Mouse (Mus musculus) kidney, postnatal 14 days (tissue): ENCODE measurements around the gene Sidt1.
A peak's percentile ranks its signal among the peaks of the same experiment; 100 is the strongest.

Experiments
- DNase-seq: peaks from one replicate; pipeline ENCODE4 v3.0.0; 2022; ENCODE audit warnings: mixed read lengths

Sidt1 gene

DNA sequence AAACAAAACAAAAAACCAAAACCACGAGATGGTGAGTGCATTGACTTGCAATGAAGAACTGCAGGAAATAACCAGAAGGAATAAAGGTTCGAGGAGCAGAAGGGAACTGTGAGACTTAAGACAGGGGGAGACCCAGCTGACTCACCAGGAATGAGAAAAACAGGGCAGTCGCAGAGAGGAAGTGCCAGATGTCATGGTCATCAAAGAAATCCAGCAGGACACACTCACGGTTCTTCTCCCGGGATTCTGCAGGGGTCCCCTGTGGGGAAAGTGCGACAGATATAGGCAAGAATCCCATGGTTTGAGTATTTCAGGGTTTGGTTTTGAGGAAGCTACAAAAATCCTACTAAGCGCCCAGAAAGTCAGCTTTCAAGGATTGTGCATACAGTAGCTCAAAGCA, 89.7 kb downstream of the Sidt1 start:
- DNase-seq = no peak

DNA sequence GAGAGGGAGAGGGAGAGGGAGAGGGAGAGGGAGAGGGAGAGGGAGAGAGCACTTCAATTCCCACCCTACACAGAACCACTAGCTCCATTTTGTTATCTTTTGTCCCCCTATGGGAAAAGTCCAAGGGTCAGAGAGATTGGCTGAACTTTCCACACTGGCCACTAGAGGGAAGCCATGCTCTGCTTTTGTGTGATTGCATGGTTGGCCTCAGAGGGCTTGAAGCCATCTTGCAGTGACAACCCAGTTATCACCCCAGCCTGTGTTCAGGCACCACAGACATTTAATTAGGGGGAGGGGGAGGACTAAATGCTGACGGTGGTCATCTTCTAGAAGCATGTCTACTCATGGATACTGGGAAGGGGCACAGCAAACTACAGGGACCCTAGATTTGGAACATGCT, 90.4 kb downstream of the Sidt1 start:
- DNase-seq = peak; percentile 79

DNA sequence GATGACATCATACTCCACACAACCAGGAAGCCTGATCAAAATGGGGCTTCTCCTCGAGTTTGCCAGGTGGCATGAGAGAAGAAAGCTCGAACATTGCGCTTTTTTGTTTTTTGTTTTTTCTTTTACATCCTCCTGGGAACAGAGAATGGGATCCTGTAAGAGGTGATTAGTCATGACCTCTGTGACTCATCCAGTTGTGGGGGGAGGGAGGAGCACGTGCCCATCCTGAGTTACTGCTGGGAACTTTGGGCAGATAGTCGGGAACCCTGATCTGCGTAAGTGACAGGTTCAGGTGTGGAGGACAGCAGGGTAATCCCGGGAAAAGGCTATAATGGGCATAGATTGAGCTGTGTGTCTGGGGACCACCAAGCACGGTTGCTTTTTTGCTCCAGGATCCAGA, 92.6 kb downstream of the Sidt1 start:
- no peak for DNase-seq

DNA sequence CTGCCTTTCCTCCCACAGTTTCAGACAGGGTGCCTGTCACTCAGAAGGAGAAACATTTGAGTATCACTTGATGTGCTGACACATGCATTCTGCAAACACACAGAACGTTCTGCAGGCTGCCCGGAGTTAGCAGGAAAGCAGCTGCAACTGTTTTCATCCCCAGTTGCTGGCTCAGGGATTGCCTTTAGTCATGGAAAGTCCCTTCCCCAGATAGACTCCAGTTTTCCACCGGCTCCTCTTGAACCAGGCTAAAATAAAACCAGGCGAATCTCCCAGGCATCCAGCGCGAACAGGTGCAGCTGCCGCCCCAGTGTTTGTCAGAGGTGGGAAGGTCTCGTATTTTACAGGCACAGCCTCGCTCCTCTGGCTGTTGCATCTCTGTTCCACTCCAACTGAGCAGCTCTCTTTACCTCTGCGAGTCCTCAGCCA, 94.1 kb downstream of the Sidt1 start:
- no peak for DNase-seq

DNA sequence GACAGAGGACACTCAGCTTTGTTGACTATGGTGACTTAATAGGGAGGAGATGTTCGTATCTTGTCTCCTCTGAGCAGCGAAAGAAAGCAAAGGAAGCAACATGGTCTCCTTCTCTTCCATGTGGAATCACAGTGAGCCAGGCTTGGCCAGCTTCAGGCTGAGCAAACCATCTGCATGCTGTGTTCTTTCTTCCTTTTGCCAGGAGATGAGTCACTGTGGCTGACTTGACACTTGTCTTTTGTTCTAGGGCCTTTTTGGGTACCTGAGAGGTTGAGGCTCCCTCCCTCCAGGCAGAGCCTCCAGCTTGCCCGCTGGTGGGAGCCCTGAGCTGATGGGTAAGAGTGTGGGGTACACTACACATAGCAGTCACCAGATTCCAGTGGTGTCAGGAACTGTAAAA, 95.2 kb downstream of the Sidt1 start:
- no peak for DNase-seq

DNA sequence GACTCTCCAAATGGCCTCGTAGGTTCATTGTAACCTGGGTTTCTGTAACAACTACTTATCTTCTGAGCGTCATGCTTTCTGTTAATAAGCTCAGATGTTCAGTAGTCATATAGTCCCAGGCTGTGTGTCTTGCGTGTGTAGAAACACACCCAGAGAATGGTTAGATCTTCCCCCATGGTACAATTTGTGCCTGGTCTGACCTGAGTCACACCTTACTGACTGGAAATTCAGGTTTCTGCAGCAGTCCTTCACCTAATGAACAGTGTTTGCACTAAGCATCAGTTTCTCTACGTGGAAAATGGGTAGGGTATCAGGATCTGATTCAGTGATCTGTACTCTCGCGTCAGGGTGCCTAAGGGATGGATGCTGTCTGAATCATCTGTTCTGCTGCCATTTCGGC, 100.0 kb downstream of the Sidt1 start:
- no peak for DNase-seq

DNA sequence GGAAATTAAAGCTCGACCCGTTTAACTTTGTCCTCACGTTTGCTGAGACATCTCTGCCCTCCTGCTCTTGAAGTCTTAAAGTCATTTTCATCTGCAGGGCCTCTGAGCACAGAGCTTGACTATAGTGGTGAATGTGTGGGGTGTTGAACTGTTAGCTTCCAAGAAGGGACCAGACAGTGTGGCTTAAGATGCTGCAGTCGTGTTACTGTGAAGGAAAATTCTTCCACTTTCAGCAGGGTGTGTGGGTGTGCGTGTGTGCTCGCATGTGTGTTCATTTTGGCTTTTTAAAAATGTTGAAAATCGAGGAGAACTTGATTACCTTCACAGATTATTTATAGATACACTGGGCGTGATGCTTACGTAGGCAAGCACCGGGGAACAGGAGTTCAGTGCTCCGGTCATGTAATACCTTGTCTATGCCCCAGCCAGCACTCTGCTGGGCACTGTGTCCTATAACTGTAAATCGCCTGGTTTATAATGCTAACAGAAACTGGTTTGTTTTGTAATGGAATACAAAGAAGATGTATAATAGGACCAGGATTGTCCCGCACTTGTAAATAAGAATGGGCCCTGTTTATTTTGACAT, 106.2 kb downstream of the Sidt1 start:
- DNase-seq = no peak

DNA sequence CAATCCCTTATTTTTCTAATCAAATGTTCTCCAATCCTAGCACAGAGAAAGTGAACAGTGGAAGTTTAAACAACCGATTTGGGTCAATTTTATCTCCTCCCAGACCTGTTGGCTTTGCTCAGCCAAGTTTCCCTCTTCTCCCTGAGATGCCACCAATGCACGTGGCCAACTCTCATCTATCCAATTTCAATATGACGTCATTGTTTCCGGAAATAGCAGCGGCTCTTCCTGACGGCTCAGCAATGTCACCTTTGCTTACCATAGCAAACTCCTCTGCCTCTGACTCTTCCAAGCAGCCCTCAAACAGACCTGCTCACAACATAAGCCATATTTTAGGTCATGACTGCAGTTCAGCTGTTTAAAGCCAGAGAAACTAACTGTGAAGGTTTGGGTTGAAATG, 111.5 kb downstream of the Sidt1 start:
- DNase-seq = no peak

DNA sequence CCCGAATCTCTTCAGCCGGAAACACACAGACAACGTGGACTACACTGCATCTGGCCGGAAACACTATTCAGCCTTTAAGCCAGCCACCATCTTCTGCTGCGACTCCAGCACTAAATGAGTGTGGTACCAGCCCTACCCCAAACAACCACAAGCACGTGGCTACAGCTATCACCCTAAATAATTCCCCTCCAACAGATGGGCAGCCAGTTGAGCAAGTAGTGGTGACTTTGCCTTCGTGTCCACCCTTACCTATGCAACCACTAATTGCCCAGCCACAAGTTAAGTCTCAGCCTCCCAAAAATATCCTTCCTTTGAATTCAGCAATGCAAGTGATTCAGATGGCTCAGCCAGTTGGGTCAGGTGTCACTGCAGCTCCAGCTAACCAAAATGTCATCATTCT, 116.6 kb downstream of the Sidt1 start:
- no peak for DNase-seq

DNA sequence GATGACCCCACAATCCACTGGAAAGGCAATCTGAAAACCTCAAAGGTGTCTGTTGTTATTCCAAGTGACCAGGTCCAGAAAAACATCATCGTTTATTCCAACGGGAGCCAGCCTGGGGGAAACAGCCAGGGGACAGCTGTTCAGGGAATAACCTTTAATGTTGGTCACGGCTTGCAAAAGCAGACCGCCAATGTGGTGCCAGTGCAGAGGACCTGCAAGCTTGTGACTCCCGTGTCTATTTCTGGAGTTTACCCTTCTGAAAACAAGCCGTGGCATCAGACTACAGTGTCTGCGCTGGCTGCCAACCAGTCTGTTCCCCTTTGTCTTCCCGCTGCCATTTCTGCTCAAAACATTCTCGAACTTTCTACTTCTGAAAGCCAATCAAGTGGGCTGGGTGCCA, 117.5 kb downstream of the Sidt1 start:
- no peak for DNase-seq

DNA sequence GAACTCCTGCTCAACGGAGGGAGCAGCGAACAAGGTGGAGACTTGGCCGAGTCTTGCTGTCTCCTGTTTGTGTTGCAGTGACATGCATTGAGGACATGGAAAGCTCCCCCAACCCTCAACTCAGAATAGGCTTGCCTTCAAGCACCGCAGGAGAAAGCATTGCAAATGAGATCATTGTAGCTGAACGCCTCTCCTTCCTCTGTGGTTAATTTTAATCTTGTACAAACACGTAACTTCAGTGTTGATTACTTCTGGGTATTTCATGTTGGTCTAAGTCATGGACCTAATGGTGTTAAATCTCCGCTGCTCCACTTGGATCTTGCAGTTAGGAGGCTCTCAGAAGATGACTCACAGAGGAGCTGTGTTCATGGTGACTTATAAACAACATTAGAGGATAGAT, 120.3 kb downstream of the Sidt1 start:
- no peak for DNase-seq

DNA sequence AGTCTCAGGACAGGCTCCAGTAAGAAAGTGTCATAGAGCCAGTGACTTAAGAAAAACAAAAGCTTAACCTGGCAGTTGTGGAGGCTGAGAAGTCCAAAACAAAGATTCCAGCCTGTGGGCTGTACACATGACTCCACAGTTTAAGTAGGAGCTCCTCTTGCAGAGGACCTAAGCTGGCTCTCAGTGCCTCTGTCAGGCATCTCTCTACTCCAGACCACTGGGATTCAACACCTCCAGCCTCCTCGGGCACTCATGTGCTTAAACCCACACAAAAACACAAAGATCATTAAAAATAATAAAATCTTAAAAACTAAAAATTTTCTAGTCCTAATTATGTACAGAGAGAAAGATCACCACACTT, 122.0 kb downstream of the Sidt1 start:
- no peak for DNase-seq

DNA sequence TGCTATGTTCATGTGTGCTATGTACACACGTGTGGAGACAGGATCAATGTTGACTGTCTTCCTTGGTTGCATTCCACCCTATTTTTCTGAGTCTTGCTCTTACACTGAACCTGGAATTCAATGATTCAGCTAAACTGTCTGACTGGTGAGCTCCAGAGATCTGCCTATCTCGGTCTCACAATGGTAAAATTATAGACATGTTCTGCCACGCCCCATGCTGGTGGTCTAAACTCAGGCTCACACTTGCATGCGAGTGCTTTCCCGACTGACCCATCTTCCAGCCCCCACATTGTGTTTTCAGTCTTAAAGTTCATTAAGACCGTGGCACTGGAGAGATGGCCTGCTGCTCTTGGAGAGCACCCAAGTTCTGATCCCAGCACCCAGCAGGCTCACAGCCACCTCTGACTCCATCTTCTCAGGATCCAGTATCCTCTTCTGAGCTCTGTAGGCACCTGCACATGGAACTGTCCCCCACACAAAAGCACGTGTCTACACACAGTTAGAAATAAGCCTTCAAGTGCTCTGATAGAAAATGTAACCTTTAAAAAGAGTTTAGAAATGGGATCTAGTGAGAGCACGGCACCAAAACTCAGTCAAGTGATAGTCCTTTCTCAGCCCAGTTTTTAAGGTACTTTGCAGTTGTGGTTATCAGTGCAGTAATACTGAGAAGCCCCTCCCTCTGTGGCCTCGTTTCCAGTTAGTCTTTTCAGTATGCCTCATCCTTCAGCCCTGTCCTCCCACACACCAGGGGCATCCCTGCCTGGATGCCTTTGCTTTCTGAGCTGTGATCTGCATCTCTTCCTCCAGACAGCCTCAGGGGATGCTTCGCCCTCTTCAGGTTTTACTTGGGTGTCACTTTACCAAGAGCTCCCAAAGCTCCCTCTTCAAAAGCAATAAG, 122.6 kb downstream of the Sidt1 start:
- DNase-seq = no peak

DNA sequence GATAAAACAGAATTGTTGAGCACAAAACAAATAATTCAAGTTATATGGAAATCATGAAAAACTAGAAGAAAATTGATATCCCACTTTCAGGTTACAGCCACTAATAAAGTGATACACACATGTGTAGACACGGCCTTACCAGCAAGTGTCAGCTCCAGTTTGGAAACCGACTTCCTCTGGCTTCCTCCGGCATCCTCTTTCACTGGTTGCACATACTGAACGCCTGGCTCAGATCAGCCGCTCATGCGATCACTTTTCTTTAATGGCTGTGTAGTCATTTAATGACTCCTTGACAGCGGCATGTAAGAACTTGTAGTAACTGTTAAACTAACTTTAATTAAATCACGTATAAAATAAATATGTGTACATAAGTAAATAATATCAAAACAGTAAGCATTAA, 127.0 kb downstream of the Sidt1 start:
- DNase-seq = no peak

DNA sequence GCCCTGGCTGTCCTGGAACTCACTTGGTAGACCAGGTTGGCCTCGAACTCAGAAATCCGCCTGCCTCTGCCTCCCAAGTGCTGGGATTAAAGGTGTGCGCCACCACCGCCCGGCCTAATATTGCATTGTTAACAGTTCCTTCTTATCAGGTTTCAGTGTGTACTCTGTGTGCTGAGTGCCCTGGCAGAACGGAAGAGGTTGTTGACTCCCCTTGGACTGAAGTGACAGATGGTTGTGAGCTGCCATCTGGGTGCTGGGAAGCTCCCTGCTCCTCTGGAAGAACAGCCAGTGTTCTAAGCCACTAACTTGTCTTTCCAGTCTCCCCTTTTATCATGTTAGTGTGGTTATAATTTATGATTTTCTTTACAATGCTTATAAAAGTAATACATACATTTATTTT, 128.7 kb downstream of the Sidt1 start:
- no peak for DNase-seq

DNA sequence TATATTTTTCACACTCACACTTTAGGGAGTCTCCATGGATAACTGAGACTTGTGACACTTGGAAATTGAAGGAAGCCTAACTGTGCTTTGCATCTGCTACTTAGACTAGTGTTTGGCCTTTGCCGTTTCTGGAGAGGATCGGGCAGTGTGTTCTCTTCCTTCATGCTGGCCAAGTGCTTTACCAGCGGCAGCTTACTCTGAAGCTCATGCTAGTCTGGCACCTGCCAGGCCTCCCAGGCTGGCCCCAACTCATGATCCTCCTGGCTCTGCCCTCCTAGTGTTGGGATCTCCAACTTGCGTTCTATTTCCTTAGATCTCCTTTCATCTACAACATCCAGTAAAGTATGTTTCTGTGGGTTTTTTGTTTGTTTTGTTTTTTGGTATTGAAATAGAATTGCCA, 132.8 kb downstream of the Sidt1 start:
- no peak for DNase-seq

DNA sequence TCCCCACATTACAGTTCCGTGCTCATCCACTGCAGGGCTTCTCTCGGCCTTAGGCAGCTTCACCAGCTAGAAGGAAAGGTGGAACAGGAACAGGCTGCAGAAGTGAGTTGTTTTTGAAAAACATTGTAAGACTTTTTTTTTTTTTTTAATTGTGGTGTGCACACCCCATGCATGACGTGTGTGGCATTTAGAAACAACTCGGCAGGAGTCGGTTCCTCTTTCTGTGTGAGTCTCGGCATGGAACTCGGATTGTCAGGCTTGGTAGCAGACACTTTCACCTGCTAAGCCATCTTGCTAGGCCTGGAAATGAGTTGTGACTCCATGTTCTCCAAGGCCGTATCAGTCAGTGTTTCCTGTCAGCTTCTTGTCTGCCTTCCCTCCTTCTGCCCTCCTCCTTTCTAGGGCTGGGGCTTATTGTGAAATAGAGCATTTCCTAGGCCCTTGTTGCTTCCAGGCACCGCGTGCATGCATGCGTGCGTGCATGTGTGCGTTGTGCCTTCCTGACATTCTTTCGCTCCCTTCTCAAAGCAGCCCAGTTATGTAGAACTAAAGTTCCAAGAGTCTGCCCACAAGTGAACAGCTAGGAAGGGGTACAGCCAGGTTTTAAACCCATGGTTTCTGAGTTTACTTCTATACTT, 133.8 kb downstream of the Sidt1 start:
- DNase-seq = no peak

DNA sequence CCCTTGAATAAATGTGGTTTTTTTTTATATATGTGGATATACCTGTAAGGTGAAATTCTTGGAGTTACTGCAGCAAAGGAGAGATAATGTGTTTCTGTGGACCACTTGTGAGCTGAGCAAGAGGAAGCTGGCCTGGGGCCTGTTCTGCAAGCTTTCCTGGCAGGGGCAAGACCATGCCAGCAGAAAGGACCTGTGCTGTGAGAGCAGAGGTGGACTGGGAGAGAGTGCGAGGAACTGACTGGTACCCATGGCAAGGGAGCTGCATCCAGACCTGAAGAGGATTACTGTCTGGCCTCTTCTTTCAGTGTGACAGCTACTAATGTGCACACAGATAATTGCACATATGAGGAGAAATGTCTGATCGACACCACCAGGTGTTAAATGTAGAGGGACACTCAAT, 142.0 kb downstream of the Sidt1 start:
- no peak for DNase-seq
